Mouse (Mus musculus) limb, embryonic 14.5 days (tissue): ENCODE measurements around the gene Ndufb6. TPM values are rescaled to one million over a fixed set of nuclear protein-coding genes. Genes with fewer than 3 reads are reported as not detected.

Source experiments
- ATAC-seq: fragments of 200-750 bp; cut with Nextera tagmentation; 2 replicates; pipeline ENCODE4 v1.8.0; 2017; ENCODE audit warnings: low read depth, moderate number of reproducible peaks, moderate TSS enrichment; ENCODE audit not compliant: low FRiP score
- DNase-seq: peaks from one replicate; pipeline ENCODE4 v3.0.0-alpha.2; 2015; ENCODE audit warnings: low spot score
- H3K27ac ChIP-seq: fragments of 300-500 bp; sonication (generic); replicated peaks from 2 replicates; pipeline ENCODE4 v1.5.1; 2014; ENCODE audit warnings: low read depth, mild to moderate bottlenecking, low read length, moderate library complexity, mixed read lengths
- H3K27me3 ChIP-seq: fragments of 300-500 bp; sonication (generic); 2 replicates; pipeline ENCODE4 v1.6.1; 2014; ENCODE audit warnings: low read length, mixed read lengths; ENCODE audit not compliant: control insufficient read depth, insufficient read depth
- H3K36me3 ChIP-seq: fragments of 300-500 bp; sonication (generic); 2 replicates; pipeline ENCODE4 v1.6.1; 2014; ENCODE audit warnings: mild to moderate bottlenecking, low read length, moderate library complexity, mixed read lengths; ENCODE audit not compliant: control insufficient read depth, insufficient read depth
- H3K4me1 ChIP-seq: fragments of 300-500 bp; sonication (generic); 2 replicates; pipeline ENCODE4 v1.6.1; 2014; ENCODE audit warnings: antibody characterized with exemption, low read length, mixed read lengths; ENCODE audit not compliant: control insufficient read depth, insufficient read depth
- H3K4me2 ChIP-seq: fragments of 300-500 bp; sonication (generic); replicated peaks from 2 replicates; pipeline ENCODE4 v1.6.1; 2014; ENCODE audit warnings: low read depth, mild to moderate bottlenecking, low read length, moderate library complexity; ENCODE audit not compliant: severe bottlenecking
- H3K4me3 ChIP-seq: fragments of 300-500 bp; sonication (generic); replicated peaks from 2 replicates; pipeline ENCODE4 v1.5.1; 2014; ENCODE audit warnings: low read length
- H3K9ac ChIP-seq: fragments of 300-500 bp; sonication (generic); 2 replicates; pipeline ENCODE4 v1.6.1; 2014; ENCODE audit warnings: mild to moderate bottlenecking, low read depth, low read length, moderate library complexity; ENCODE audit not compliant: severe bottlenecking
- H3K9me3 ChIP-seq: fragments of 300-500 bp; sonication (generic); 2 replicates; pipeline ENCODE4 v1.6.1; 2016; ENCODE audit warnings: low read length; ENCODE audit not compliant: control insufficient read depth
- POLR2A ChIP-seq: fragments of 200-500 bp; IDR thresholded peaks from 2 replicates; pipeline ENCODE4 v1.8.0; 2012; ENCODE audit warnings: inconsistent platforms, mild to moderate bottlenecking, moderate library complexity, borderline replicate concordance; ENCODE audit not compliant: insufficient read depth, insufficient read length; ENCODE audit errors: extremely low read depth
- WGBS: fragments of 180-500 bp; shearing (Covaris S2); extraction: QIAGEN DNeasy Blood & Tissue Kit; methylation state at CpG from one replicate; pipeline ENCODE4 v1.1.7; 2014; 5-methylcytosine and 5-hydroxymethylcytosine counted together
- polyA plus RNA-seq, 2 experiments: library from polyadenylated mRNA; depleted of rRNA in 1 of 2; stranded (reverse) in 1 of 2; unstranded in 1 of 2; fragments of >200 nt; fragmentation: Nextera tagmentation in 1 of 2; extraction: Ambion mirVana in 1 of 2; gene quantifications; 2 replicates each; pipeline versions ENCODE4 v1.2.1 to v1.2.3; 2012 to 2014

The Ndufb6 gene
- 117 and 134 TPM in 2 replicates for polyA plus RNA-seq (2012; rRNA removed)
- 270 and 287 TPM in 2 replicates for polyA plus RNA-seq (2014; fragmentation: Nextera tagmentation; extraction: Ambion mirVana)

- Histone ChIP-seq H3K4me3 (peak within 1 kb of the TSS; percentile 98), H3K9me3 (no peaks in the 10 kb centered on the region), H3K9ac (peak within 1 kb of the TSS; percentile 90), H3K4me2 (peak within 1 kb of the TSS; percentile 83), H3K36me3 (peaks cover 10% of the 10 kb centered on the region), H3K4me1 (peaks cover 9% of the 10 kb centered on the region), H3K27me3 (no peaks in the 10 kb centered on the region), H3K27ac (peak within 1 kb of the TSS; percentile 77)
- DNase-seq, result peak; percentile 96
- WGBS, result 0% methylated on average over 35 of the region's 36 CpGs
- ATAC-seq, result peak; percentile 96
- peak; percentile 83; the same call in 1 of the 2 replicates for TF ChIP-seq POLR2A
These were observed at the start of gene Ndufb6 for GRCm38 (mm10) chr4:40279276-40279900. TSS of gene Ndufb6 (minus strand) at chr4:40279421.

- Histone ChIP-seq H3K4me3 (no peak overlapping the region), H3K4me2 (no peak overlapping the region), H3K27me3 (no peaks in the 10 kb centered on the region), H3K9ac (no peak overlapping the region), H3K4me1 (no peaks in the 10 kb centered on the region), H3K36me3 (no peaks in the 10 kb centered on the region), H3K27ac (no peak overlapping the region), H3K9me3 (no peaks in the 10 kb centered on the region)
- DNase-seq, result no peak
- no peak for ATAC-seq
- TF ChIP-seq POLR2A, result no peak
- WGBS, result 87% methylated on average over 3 of the region's 3 CpGs
These were observed 47.9 kb upstream of the Ndufb6 start for GRCm38 (mm10) chr4:40327161-40327560.

GRCm38 (mm10) chr4:40324620-40325019 lies 45.4 kb upstream of the Ndufb6 start:
- Histone ChIP-seq H3K27ac (no peak overlapping the region), H3K36me3 (no peaks in the 10 kb centered on the region), H3K27me3 (no peaks in the 10 kb centered on the region), H3K9ac (no peak overlapping the region), H3K4me2 (no peak overlapping the region), H3K4me1 (no peaks in the 10 kb centered on the region), H3K4me3 (no peak overlapping the region), H3K9me3 (no peaks in the 10 kb centered on the region)
- DNase-seq, result no peak
- WGBS, result 85% methylated on average over 7 of the region's 7 CpGs
- TF ChIP-seq POLR2A, result no peak
- ATAC-seq, result no peak

GRCm38 (mm10) chr4:40317404-40317803 lies 38.2 kb upstream of the Ndufb6 start:
- H3K9ac ChIP-seq, result no peak overlapping the region

GRCm38 (mm10) chr4:40313026-40313425 lies 33.8 kb upstream of the Ndufb6 start:
- DNase-seq (no peak), ATAC-seq (no peak)
- WGBS, result 79% methylated on average over 6 of the region's 6 CpGs
- TF ChIP-seq POLR2A, result no peak
- no peaks in the 10 kb centered on the region for H3K27me3 ChIP-seq
- H3K9me3 ChIP-seq, result no peaks in the 10 kb centered on the region
- no peaks in the 10 kb centered on the region for H3K36me3 ChIP-seq
- H3K4me1 ChIP-seq, result no peaks in the 10 kb centered on the region
- H3K27ac ChIP-seq, result no peak overlapping the region
- H3K9ac ChIP-seq, result no peak overlapping the region
- no peak overlapping the region for H3K4me3 ChIP-seq
- no peak overlapping the region for H3K4me2 ChIP-seq

More at GRCm38 (mm10) chr4:40317404-40317803, 38.2 kb upstream of the Ndufb6 start:
- WGBS, result 77% methylated on average over 3 of the region's 3 CpGs
- no peak overlapping the region for H3K4me2 ChIP-seq
- H3K36me3 ChIP-seq, result no peaks in the 10 kb centered on the region
- no peaks in the 10 kb centered on the region for H3K4me1 ChIP-seq
- H3K4me3 ChIP-seq, result no peak overlapping the region
- ATAC-seq (no peak), DNase-seq (no peak)
- no peaks in the 10 kb centered on the region for H3K27me3 ChIP-seq
- no peak for TF ChIP-seq POLR2A
- H3K9me3 ChIP-seq, result no peaks in the 10 kb centered on the region
- H3K27ac ChIP-seq, result no peak overlapping the region

GRCm38 (mm10) chr4:40312213-40312612 lies 33.0 kb upstream of the Ndufb6 start:
- TF ChIP-seq POLR2A, result no peak
- DNase-seq (no peak), ATAC-seq (no peak)
- no peaks in the 10 kb centered on the region for H3K27me3 ChIP-seq
- no peaks in the 10 kb centered on the region for H3K9me3 ChIP-seq
- WGBS, result 78% methylated on average over 1 of the region's 1 CpGs
- H3K36me3 ChIP-seq, result no peaks in the 10 kb centered on the region
- no peak overlapping the region for H3K27ac ChIP-seq
- H3K4me2 ChIP-seq, result no peak overlapping the region
- no peaks in the 10 kb centered on the region for H3K4me1 ChIP-seq
- H3K4me3 ChIP-seq, result no peak overlapping the region
- H3K9ac ChIP-seq, result no peak overlapping the region
